Mouse (Mus musculus) liver, adult 2 months (tissue): ENCODE results near the gene Lsm14a.

Source experiments
- CTCF ChIP-seq: fragments of 200-500 bp; IDR thresholded peaks from 2 replicates; pipeline ENCODE4 v1.5.1; 2011; ENCODE audit warnings: low read depth, low read length, control low read depth
- POLR2A ChIP-seq: fragments of 200-500 bp; IDR thresholded peaks from 2 replicates; pipeline ENCODE4 v1.6.1; 2011; ENCODE audit warnings: low read length, control low read depth; ENCODE audit not compliant: insufficient read depth; ENCODE audit errors: extremely low read depth

DNA sequence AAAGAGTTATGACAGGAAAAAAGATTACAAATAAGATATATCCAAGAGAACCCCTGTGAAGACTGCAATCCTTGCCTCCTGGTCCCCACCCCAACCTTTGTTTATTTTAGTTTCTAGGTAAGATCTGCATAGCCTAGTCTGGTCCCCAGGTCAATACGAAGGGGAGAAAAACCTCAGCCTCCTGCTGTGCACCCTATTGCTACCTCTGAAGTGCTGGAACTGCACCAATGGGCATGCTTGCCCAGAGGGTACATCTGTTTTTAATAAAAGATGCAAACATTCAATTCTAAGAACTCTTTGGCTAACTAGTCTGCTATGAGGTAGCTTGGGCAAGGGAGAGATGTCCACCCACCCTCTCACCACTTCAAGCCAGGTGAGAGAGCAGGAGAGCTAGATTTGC lies 19.2 kb downstream of the Lsm14a start:
- TF ChIP-seq CTCF (no peak), POLR2A (no peak)
